Mouse (Mus musculus): Measurements from ENCODE around the gene Ssty1. TPM values are rescaled to one million over a fixed set of nuclear protein-coding genes. Genes with fewer than 3 reads are reported as not detected.
"Not testable (repeated sequence)": the region's sequence is repeated elsewhere in the genome, so short reads cannot be mapped to it uniquely, and the experiment has no call there.

Ssty1 gene
- total RNA-seq (2021): not detected
- long read RNA-seq, experiment 1: 0 reads
- long read RNA-seq, experiment 2: 0 reads

DNA sequence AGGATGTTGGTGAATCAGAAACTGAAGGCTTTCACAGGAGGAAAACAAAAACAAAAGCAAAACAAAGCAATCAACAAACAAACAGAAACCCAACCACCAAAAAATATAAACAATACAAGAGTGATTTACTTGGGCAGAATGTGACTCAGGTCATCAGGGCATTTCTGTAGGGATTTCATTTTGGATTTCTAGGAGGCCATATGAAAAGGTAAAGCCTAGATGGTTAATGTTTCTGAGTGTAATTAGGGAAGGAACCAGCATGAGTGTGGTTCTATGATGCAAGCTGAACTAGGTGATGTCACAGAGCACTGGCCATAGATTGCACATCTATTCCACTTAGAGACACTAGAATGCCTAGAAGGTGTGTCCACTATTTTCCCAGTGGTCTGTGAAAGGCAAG lies at the start of gene Ssty1:
TSS of gene Ssty1 (plus strand) at position 301 of the 400 bp plus-strand sequence.
- not testable (repeated sequence) for DNase-seq (ENCODE audit: low spot score in 2 of 2)

DNA sequence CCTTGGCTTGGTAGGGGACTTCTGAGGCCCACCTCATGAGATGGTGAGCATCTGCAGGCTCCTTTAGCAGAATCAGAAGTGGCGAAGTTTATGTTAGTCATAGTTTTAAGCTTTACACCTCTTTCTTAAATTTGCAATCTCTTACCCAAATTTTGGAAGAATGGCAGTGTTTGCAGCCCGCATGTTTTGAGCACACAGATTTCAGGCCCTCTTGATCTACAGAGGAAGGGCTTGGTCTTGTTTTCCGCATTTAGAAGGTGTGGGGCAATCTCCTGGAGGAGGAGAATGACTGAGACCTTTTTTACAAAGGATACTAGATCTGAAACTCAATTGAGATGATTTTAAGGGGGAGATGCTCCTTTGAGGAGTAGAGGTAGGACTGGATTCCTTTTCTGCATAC lies 27.2 kb upstream of the Ssty1 start, which contains the start of gene Gm21764:
TSS of gene Gm21764 (minus strand) at position 101 of the 400 bp plus-strand sequence.
- not testable (repeated sequence) for DNase-seq (ENCODE audit: low spot score in 2 of 2)

Other genes with a start within 250 kb of the Ssty1 start
- gene Gm21904, start 242.8 kb upstream of the Ssty1 start, total RNA-seq (2021): not detected
- gene Gm20772, start 214.4 kb upstream of the Ssty1 start, total RNA-seq (2021): not detected
- gene Gm20831, start 214.4 kb upstream of the Ssty1 start, total RNA-seq (2021): not detected
- not detected for gene Srsy, start 151.8 kb upstream of the Ssty1 start, total RNA-seq (2021)
- gene Gm21764, start 27.3 kb upstream of the Ssty1 start, total RNA-seq (2021): not detected

Data from left cerebral cortex, adult 18-20 months (tissue).